Mouse (Mus musculus) c-Kit-positive CD71-positive TER-119-negative erythroid progenitor cells, embryonic 14.5 days (primary cell): ENCODE results near the gene Gm49673.
"Not testable (repeated sequence)": the region's sequence is repeated elsewhere in the genome, so short reads cannot be mapped to it uniquely, and the experiment has no call there.

ENCODE experiments used
- DNase-seq: peaks from one replicate; pipeline ENCODE4 v3.0.0-alpha.2; 2013; ENCODE audit warnings: low read depth

Gene Gm49673

DNA sequence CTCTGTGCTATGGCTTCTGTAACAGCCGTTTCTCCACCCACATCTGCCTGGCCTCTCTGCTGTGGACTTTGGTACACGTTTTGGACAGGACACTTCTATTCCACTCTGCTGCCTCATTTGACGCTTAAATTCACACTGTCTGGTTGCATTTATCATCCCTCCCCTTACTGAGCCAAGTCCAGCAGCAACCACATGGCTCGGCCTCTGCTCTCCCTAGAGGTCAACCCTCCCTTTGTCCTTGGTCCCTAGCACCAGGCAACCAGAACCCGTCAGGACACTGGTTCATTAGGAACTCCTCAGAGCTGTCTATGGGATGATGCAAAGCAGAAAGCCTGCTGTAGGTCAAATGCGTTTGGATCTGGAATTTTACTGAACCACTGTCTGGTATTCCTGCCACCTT lies 16.7 kb downstream of the Gm49673 start:
- DNase-seq, result not testable (repeated sequence)

DNA sequence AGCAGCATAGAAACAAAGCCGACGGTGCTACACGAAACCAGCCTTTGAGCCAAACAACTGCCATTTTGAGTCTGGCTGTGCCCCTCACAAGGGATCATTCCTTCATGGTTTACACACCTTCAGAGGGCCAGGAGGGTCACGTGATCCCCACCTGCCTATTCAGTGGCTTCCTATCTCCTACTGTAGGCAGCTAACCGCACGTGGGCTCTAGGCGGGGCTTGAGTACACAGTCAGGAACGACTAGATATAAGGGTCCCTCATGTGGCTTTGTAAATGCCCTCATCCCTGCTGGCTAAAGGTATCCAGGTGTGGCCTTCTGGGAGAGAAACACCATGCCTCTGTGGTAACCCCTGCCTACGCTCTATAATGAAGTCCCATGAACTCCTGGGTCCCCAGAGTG lies 18.0 kb downstream of the Gm49673 start:
- DNase-seq, result not testable (repeated sequence)

DNA sequence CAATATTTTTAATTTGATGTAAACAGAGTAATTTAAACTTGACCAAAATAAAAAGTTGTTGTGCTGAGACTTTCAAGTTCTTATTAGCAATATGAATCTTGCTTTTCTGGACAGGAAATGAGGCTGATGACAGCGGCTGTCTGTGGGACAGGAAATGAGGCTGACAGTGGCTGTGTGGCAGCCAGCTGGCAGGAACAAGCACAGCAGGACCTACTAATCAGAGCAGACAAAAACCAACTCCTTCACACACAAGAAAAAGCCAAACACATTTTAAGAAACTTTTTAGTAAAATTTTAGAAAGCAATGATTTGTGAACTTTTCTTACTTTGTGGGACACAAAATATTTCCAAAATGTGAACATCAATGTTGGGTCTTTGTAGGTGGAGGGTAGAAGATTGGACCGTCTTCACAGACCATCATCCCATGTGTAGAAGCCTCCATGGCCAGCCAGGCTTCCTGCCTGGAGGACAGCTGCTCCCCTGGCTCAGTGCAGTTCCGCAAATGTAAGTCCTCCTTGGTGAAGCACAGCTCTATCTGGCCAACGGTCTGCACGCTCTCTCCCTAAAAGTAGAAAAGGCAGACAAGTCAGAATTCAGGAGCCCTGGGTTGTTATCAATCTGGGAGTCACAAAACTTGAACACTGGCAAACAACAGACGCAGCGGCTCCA lies 19.1 kb downstream of the Gm49673 start:
- DNase-seq, result not testable (repeated sequence)

DNA sequence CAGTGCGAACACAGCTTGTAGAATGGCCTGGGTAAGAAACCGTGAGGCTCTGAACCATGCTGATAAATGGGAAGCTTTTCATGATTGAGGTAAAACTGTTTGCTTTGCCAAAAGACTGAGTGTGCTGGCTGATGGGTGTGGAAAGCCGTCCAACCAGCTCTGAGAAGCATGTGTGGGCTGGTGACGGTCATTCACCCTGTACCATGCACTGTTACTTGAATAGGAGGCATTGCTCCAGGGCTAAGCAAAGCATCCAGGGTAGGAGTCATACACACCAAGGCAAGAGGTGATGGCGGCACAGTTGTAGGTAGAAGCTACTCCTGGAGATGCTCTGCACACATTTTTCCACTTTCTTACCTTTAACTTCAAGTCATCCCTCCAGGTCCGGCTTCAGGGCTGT lies 23.0 kb downstream of the Gm49673 start:
- not testable (repeated sequence) for DNase-seq

DNA sequence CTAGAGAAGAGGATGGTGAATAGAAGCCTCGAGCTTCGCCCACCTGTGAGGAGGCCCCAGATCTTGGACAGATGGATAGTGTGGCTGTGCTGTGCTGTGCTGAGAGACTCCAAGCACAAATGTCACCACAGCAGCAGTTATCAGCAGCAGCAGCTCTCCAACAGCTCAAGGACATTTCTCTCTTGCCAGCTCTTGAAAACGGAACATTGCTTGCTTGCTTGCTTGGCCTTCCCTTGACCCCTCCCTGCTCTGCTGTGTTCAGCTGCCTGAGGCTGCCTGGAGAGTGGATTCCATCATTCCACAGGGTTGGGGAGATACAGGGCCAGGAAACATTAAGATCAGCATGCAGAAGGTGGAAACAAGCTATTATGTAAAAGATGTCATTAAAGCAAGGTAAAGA lies 24.6 kb downstream of the Gm49673 start:
- not testable (repeated sequence) for DNase-seq

DNA sequence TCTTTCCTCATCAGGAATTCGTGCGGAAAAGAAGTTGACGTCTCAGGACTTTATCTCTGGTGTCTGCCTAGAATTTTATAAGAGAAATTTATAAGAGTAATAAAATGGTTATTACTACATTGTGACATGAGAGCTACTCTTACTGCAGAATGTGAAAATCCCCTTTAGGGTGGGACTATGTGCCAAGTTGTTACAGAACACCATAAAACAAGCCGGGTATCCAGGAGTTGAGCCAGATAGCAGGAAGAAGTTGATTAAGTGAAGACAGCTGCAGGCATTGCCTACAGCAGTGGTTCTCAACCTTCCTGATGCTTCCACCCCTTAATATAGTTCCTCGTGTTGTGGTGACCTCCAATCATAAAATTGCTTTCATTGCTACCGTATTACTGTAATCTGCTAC lies 30.7 kb downstream of the Gm49673 start:
- not testable (repeated sequence) for DNase-seq

DNA sequence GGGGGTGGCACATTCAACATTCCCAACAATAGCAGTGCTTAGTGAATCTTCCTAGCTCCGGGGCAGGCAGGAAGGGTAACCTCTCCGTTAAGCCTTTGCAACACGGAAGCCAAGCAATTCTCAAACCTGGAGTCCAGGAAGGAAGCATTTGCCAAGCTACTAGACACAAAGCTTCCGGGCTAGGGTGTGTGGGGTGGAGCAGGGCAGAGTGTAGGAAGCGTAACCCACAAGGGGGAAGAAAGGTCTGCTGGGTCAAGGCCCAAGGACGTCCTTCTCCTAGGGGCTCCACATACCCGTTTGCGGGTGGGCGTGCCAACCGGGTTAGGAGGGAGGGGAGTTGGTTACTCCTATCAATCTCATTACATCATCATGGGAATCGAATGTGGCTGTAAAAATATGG lies 31.2 kb downstream of the Gm49673 start:
- not testable (repeated sequence) for DNase-seq

DNA sequence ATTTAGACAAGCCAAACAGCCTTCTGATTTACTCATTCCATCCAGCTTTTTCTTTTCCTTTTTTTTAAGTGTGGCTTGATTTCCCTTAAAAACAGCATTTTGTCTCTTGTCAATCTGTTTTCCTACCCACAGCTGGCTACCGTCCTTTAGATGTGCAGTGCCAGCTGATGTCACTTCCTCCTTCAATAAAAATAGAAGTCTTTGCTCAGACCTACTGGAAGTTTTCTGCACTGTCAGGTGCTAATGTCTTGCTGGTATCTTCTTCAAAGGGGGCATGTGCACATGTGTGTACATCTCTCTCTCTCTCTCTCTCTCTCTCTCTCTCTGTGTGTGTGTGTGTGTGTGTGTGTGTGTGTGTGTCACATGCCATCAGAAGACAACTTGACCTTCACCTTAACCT lies 35.4 kb downstream of the Gm49673 start:
- not testable (repeated sequence) for DNase-seq

DNA sequence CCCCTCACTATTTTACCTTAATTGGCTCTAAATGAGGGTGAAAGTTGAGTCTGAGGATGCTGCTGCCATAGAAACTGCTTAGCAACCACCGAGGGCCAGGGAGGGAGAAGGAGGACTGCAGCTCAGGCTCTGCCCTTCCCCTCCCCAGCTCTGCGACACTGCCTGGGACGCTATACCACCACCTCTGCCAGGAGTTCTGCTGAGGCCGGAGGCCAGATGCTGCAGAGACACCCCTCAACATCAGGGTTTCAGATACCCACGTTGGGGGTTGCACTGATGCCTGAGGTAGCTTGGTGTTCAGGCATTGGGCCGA lies 46.3 kb downstream of the Gm49673 start:
- not testable (repeated sequence) for DNase-seq

DNA sequence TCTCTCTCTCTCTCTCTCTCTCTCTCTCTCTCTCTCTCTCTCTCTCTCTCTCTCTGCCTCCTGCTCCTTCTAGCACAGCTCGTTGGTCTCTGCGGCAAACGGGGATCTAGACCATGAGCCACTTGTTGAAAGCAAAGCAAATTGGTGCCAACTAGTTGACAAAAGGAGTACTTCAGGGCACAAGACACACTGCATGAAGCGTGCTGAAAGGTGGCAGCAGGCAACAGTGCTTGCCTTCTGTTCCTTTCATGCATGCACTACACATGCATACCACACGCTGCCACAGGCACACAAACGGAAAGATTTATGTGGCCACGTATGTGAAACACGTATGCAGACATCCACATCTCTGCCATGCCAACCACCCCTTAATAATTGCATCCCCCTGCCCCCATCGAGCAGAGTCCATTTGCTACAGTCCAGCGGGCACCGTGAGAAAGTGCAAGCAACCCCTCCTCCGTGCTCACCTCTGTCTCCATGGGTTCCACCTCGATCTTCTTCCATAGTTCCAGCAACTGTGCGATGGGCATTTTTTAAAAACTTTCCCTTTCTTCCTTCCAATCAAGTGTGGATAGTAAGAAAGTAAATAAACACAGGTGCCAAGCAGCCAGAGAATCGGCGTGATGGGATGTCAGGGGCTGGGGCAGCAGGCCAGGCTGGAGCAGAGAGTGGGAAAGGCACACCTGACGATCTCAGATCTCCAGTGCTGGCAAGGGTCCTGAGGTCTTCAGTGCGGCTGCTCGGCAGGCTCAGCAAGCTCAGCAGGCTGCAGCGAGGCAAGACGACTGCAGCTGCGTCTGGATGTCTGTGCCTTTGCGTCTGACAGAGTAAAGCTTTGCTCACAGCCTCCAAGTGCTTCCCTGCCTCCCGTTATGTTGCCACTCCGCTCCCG lies 46.9 kb downstream of the Gm49673 start:
- DNase-seq, result not testable (repeated sequence)

DNA sequence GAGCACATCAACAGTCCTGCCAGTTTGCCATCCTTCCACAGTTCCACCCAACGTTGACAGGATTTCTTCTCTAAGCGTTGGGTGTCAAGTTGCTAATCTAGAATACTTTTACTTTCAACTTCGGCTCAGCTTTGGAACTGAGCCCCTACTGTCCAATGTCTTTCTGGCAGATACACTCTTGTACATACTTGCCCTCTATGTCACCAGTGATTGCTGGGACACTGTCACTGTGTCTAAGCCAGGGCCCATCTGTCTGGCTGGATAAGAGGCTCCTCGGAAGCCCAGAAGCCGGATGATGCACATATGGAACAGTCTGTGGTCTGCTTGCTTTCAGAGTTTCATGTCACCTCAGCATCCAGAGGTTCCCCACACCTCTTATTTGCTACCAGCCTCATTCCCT lies 51.4 kb downstream of the Gm49673 start:
- not testable (repeated sequence) for DNase-seq

DNA sequence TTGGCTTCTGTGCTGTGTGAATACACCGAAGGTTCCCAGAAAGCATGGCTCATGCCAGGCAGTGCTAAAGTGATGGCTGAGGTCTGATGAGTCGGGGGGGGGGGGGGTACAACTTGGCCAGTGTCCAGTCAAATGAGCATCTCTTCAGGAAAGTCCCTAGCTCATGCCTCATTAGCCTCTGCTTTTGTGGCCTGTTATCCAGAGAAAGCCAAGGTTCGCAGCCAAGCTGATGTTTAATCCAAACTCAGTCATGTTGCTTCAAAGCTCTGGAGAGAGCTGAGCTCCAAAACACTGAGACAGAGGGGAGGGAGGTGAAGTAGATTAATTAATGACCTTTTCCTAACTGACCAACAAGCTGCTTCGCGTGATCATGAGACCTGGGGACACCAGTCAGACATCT lies 51.9 kb downstream of the Gm49673 start:
- not testable (repeated sequence) for DNase-seq

DNA sequence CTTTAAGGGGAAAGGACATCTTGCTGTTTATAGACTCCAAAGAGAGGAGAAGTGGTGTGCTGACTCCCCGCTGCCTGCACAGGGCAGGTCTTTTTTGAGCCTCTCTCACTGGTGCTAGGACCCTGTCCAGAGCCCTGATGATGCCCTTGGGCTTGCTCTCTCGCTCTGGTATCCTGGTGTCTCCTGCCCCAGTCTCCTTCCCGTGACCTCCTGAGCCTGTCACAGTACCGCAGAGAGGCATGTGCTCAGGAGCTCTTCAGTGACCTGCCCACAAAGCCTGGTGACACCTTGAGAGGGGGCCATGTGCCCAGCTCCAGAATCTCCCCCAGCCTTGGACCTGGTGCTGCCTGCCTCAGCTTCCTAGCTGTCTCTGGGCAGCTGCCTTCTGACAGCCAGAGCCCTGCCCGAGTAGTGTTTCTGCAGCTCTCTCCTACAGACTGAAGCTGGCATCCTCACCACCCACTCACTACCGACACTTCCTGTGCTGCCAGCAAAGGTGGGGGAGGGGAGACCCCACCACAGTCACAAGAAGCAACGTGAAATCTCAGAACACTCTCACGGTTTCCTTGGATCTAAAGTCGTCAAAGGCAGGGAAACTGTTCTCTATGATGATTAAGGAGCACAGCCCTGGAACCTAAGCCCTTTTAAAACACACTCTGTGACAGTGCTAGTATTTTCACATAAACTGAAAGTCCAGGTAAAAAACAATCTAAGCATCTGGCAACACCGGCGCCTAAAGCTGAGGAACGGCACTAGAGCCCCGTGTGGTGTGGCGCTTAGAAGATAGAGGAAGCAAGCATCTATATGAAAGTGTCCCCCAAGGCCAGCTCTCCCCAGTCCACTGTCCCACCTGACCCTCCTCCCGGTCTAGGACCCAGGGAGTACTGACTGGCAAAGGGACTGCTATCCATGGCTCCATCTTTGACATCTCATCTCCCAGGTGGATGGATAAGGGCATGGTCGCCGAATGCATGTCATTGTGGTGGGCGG lies 54.8 kb downstream of the Gm49673 start:
- not testable (repeated sequence) for DNase-seq

DNA sequence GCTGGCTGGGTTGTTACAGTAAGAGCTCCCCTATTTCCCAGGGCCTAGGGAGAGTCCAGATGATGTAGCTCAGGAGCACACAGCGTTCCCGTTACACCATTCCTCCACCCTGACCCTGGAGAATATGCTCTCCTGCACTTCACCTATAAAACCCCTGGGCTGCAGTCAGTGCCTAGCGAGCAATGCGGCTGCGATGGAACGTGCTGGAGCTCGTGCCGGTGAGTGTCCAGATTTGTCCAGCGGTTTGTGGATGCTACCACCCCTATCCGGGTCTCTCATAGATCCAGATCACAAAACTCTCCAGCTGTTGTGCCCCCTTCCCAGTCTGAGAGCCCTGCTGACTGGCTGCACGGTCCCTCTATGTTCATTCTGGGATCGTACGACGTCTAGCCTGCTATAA lies 56.3 kb downstream of the Gm49673 start:
- DNase-seq, result not testable (repeated sequence)

DNA sequence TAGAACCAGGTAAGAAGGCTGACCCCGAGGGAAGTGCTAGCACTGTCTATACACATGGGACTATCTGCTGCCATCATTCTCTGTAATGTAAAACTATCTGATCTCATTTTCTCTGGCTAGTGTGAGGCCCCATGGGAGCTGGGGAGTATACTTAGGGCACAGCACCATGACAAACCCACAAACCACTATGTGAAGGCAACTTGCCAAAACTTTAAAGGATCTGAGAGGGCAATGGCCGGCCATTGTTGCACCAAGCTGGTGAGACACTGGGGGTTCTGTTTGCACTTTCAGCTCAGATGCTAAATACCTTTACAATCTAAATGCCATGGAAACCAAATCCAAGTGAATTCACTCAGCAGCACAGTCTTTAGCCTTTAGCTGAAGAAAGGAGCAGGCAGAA lies 77.7 kb downstream of the Gm49673 start:
- DNase-seq, result not testable (repeated sequence)

DNA sequence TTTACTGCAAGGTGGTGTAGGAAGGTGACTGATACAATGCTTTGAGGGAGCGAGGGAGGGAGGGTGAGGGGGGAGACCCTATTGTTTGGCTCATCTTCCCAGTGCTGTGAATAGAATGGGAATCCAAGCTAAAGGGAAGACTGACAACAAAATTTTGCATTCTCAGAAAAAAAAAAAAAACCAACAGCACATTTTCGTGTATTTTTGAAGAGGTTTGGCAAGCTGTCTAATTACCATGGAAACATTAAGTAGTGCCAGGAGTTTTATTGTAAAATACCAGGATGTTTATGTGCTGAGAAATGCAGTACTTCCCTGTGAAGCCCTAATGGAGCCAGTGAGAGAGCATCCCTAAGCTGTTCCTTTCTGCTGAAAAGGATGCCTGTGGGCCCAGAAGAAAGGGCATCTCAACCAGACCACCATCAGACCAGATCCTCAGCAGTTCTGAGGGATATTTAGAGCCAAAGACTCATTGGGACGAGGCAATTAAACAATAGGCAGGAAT lies 90.9 kb downstream of the Gm49673 start:
- not testable (repeated sequence) for DNase-seq

DNA sequence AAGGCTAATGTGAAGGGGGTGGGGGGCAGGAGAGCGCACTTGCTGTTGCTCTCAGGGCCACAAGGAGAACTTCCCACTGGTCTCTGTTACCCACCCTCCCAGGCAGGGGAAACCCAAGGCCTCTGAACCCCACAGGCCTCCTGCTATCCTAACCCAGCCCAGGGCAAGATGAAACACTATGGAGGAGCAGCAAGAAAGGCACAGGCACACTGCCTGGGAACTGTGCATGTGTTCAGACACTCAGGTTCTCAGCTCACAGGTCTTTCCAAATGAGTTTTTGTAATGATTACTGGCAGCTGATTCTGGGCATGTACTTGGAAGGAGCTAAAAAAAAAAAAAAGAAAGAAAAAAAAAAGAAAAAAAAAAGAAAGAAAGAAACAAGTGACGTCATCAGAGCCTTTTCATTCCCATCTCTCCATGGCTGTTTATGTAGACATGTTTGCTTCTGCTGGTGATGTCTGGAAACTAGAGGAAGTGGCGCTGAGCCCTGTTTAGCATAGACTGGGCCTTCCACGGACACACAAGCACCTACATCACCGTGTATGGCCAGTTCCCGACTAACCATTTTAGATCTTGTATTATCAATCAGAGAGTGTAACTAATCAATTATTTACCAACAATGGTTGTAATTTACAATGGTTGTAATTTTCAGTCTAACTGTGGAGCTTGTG lies 91.5 kb downstream of the Gm49673 start:
- not testable (repeated sequence) for DNase-seq

DNA sequence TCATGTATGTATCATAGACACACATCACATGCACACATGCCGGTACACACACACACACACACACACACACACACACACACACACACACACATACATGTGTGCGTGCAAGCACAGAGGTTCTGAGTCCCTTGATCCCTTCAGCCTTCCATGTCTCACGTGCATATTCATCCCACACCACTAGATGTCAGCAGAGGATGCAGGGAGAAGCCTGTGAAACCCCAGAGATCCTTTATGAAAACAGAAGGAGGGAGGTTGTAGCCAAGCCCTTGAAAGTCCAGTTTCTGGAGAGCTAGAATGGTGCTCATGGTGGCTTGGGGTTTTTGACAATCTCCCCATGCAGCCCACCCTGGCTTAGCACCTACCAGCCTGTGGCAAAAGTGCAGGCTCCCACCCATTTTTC lies 96.3 kb downstream of the Gm49673 start:
- peak; percentile 1 for DNase-seq

DNA sequence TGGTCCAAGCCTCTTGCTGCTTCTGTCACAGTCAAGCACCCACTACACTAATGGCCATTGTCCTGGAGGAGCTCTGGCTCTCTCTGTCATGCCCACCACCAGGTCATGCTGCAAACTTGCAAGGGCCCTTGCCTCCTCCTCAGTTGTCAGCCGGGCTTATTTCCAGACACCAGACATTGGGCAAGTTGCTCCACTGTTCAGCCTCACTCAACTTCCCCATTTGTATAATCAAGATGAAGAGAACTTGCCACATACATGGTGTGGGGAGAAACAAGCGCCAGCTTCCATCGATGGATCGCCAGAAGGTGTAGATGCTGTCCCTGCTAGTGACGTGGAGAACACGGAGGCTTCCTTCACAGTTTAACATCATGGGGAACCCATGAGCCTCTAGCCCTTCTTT lies 97.4 kb downstream of the Gm49673 start:
- DNase-seq, result not testable (repeated sequence)

DNA sequence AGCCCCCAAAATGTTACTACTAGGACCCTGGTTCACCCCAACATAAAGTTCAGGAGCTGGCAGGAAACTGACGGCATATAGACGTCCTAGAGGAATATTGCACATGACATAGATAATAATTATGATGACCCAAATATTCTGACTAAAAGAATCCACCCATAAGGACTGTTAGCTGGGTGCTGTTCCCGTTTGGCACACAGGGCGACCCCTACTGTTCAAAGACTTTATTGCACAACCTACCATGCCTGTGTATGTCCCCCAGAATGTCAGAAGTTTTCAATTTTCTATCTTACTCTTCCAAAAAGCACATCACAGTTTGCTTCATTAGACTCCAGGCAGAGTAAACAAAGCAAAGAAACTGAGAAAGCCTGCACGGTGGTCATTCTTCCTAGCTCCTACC lies 101.4 kb downstream of the Gm49673 start:
- DNase-seq, result not testable (repeated sequence)

DNA sequence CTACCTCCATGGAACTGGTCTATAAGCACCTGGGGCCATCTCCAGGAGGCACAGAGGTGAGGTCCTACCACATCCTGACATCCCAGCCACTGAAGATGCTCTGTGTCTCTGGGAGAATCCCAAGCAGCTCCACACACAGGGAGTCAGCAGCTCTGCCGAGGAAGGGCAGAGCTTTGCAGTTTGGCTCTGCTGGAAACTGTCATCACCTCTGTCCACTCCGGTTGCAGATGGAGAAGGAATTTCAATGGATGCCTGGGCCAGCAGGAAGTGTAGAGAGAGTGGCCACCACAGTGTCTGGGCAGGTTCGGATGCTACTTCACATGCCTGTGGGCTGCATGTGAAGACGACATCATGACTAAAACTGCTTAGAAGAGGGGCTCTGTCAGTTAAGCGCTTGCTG lies 106.4 kb downstream of the Gm49673 start:
- DNase-seq, result not testable (repeated sequence)
